Comparison of ENCODE assay signal across 8 mouse cellular contexts in the genomic region with DNA sequence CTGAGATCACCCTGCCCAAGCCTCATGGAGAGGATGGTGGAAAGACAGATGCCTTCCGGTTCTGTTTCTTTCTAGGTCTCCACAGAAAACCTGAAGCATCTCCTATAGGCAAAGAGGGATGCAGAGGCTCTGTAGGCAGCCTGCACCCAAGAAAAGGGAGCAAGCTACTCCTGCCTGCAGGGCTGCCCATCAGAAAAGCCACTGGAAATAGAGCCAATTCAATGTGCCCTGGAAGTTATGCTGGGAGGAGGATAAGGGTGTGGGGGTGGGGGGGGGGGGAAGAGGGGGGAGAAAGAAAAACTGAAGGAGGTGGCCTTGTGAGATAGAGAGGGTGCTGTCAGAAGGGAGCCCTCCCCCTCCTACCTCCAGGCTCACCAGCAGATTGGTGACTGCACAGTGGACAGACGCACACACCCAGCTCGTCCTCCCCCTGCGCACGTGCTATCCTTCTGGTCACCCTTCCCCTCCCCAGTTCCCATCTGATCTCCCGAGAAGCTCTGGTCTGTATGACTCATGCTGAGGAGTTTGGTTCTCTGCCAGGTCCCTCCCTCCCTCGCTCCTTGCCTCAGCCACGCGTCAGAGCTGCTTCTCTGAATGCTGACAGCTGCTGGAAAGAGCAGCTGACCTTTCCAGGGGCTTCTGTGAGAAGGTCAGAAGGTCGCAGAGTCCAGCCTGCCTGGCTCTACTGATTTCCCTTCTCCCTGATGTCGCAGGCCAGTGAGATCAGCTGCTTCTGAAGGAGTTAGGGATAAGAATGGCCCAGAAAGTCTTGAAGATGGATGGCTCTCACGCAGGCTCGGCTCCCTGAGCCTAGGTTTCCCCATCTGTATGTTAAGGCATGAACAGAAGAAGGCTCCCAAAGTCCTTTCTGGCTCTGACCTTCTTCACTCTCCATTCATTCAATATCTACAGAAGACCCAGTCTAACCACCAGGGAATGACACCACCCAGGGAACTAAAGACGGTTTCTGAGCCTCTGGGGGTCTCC. TPM values are rescaled to one million over a fixed set of nuclear protein-coding genes. Genes with fewer than 3 reads are reported as not detected.
DNase-seq lines count a peak whose midpoint lies in the region; ATAC-seq and TF ChIP-seq lines count a peak whose summit lies in the region.

No protein-coding gene starts in this region.

- peak overlapping the region; percentile 54 for H3K9ac ChIP-seq in MEL (ENCODE audit: control insufficient read depth, low read depth, low read length, poor library complexity, severe bottlenecking)
- no peak overlapping the region for H3K9ac ChIP-seq in liver, postnatal 0 days (replicated peaks)
- peak overlapping the region; percentile 43; the same call in 1 of the 2 replicates for H3K9ac ChIP-seq in neural tube, embryonic 13.5 days

- H3K79me2 ChIP-seq in MEL (ENCODE audit: control insufficient read depth, insufficient read depth, low read length, poor library complexity): no peaks in the 10 kb centered on the region

- no peaks in the 10 kb centered on the region for H3K9me3 ChIP-seq in MEL (replicated peaks; ENCODE audit: insufficient read depth, low read length)
- no peaks in the 10 kb centered on the region for H3K9me3 ChIP-seq in liver, postnatal 0 days (ENCODE audit: low read length)
- H3K9me3 ChIP-seq in neural tube, embryonic 13.5 days: no peaks in the 10 kb centered on the region

- TF ChIP-seq EP300 in MEL (IDR thresholded peaks at IDR 0.05; ENCODE audit: low read depth in 1 of 2, low read length in 2 of 2): peak in 1 of 2 experiments; percentile 41; a peak in 2 of 4 replicates
- no peak for TF ChIP-seq EP300 in liver, postnatal 0 days (IDR thresholded peaks at IDR 0.05; ENCODE audit: low read depth)

- TF ChIP-seq POLR2A in MEL (IDR thresholded peaks at IDR 0.05; ENCODE audit: control insufficient read depth in 1 of 2, insufficient read depth in 1 of 2, low read depth in 1 of 2, low read length in 2 of 2, poor library complexity in 1 of 2): 0 out of 4 replicates have a peak, but pooled peaks of 1 of the 2 experiments have one; percentile 19

- H3K4me3 ChIP-seq in MEL (ENCODE audit: control insufficient read depth in 1 of 2, insufficient read depth in 1 of 2, low read depth in 2 of 2, low read length in 2 of 2): peak overlapping the region in 1 of 2 experiments; percentile 25; a peak in 1 of 4 replicates
- H3K4me3 ChIP-seq in layer of hippocampus, adult 2 months: no peak overlapping the region
- H3K4me3 ChIP-seq in liver, postnatal 0 days (ENCODE audit: low read depth, low read length): no peak overlapping the region
- H3K4me3 ChIP-seq in neural tube, embryonic 13.5 days: no peak overlapping the region

- DNase-seq in MEL (ENCODE audit: low read depth, low spot score): peak; percentile 90
- DNase-seq in cerebellum, adult 9-10 months: peak; percentile 34
- peak; percentile 88 for DNase-seq in heart, postnatal 36 days
- peak; percentile 85 to 92 for DNase-seq in layer of hippocampus, adult 2 months (ENCODE audit: low spot score in 2 of 2)
- DNase-seq in liver, postnatal 0 days: peak; percentile 87
- peak; percentile 5 for DNase-seq in thymus, postnatal 14 days

- ATAC-seq in frontal cortex, adult (ENCODE audit: low TSS enrichment): peak; percentile 86
- ATAC-seq in liver, postnatal 0 days: peak; percentile 91
- ATAC-seq in neural tube, embryonic 13.5 days (ENCODE audit: low read depth): peak; percentile 78

- H3K36me3 ChIP-seq in MEL (ENCODE audit: control insufficient read depth in 1 of 2, insufficient read depth in 2 of 2, low read length in 2 of 2): peaks cover 0 to 4% of the 10 kb centered on the region in 2 experiments; a peak in 2 of 4 replicates
- H3K36me3 ChIP-seq in liver, postnatal 0 days (replicated peaks; ENCODE audit: insufficient read depth, low read length): no peaks in the 10 kb centered on the region
- no peaks in the 10 kb centered on the region for H3K36me3 ChIP-seq in neural tube, embryonic 13.5 days

- H3K27ac ChIP-seq in MEL (ENCODE audit: control insufficient read depth, low read depth, low read length): no peak overlapping the region
- H3K27ac ChIP-seq in layer of hippocampus, adult 2 months: peak overlapping the region; percentile 43; the same call in 1 of the 2 replicates
- peak overlapping the region; percentile 36; the same call in 1 of the 2 replicates for H3K27ac ChIP-seq in liver, postnatal 0 days (ENCODE audit: low read depth)
- peak overlapping the region; percentile 50 for H3K27ac ChIP-seq in neural tube, embryonic 13.5 days (replicated peaks)

- peaks cover 0 to 7% of the 10 kb centered on the region in 2 experiments; a peak in 2 of 4 replicates for H3K4me1 ChIP-seq in MEL (ENCODE audit: control insufficient read depth in 1 of 2, insufficient read depth in 2 of 2, low read length in 2 of 2)
- peaks cover 5% of the 10 kb centered on the region for H3K4me1 ChIP-seq in liver, postnatal 0 days (ENCODE audit: insufficient read depth)
- H3K4me1 ChIP-seq in neural tube, embryonic 13.5 days (replicated peaks): peaks cover 21% of the 10 kb centered on the region

- H3K27me3 ChIP-seq in MEL (ENCODE audit: control insufficient read depth in 1 of 2, insufficient read depth in 2 of 2, low read length in 2 of 2): no peaks in the 10 kb centered on the region
- H3K27me3 ChIP-seq in liver, postnatal 0 days (ENCODE audit: insufficient read depth, low read length): no peaks in the 10 kb centered on the region
- H3K27me3 ChIP-seq in neural tube, embryonic 13.5 days: no peaks in the 10 kb centered on the region; the same call in 1 of the 2 replicates

- no peak for TF ChIP-seq RAD21 in MEL (IDR thresholded peaks at IDR 0.05; ENCODE audit: low read depth, low read length)

- intact Hi-C loops in heart, postnatal 36 days (cut with DNase I): loop anchor here (5.0 kb wide), 1 partner anchor 49 kb away; no protein-coding TSS in a partner anchor

- WGBS in liver, postnatal 0 days (ENCODE audit: insufficient replicate concordance): 29% methylated on average over 14 of the region's 14 CpGs
- WGBS in neural tube, embryonic 13.5 days: 14% methylated on average over 14 of the region's 14 CpGs

- peak overlapping the region; percentile 35; the same call in 1 of the 2 replicates for H3K4me2 ChIP-seq in liver, postnatal 0 days (ENCODE audit: low read depth, low read length)
- peak overlapping the region; percentile 16; the same call in 1 of the 2 replicates for H3K4me2 ChIP-seq in neural tube, embryonic 13.5 days

- no peak for TF ChIP-seq CTCF in MEL (IDR thresholded peaks at IDR 0.05 in 2 of 3, conservative IDR thresholded peaks at IDR 0.05 in 1 of 3; ENCODE audit: control insufficient read depth in 1 of 3, insufficient read depth in 1 of 3, low read depth in 2 of 3, low read length in 3 of 3, poor library complexity in 1 of 3, severe bottlenecking in 1 of 3)
- no peak for TF ChIP-seq CTCF in layer of hippocampus, adult 2 months (conservative IDR thresholded peaks at IDR 0.05)
- no peak for TF ChIP-seq CTCF in liver, postnatal 0 days (IDR thresholded peaks at IDR 0.05; ENCODE audit: low read depth)

TF ChIP-seq in MEL, 35 proteins besides CTCF, POLR2A, EP300 and RAD21:
- peak; percentile 96 for TF ChIP-seq MAX (IDR thresholded peaks at IDR 0.05; ENCODE audit: low read length)
- TF ChIP-seq BHLHE40 (IDR thresholded peaks at IDR 0.05; ENCODE audit: borderline replicate concordance, low read depth, low read length): peak; percentile 97
- TF ChIP-seq ETS1 (IDR thresholded peaks at IDR 0.05; ENCODE audit: low read depth, low read length): peak; percentile 94
- TF ChIP-seq JUND (IDR thresholded peaks at IDR 0.05; ENCODE audit: low read depth, low read length): peak; percentile 88; the same call in 1 of the 2 replicates
- TF ChIP-seq SMC3 (IDR thresholded peaks at IDR 0.05; ENCODE audit: low read depth, low read length): no peak
- TF ChIP-seq MAZ (IDR thresholded peaks at IDR 0.05; ENCODE audit: low read depth, low read length): peak; percentile 80; the same call in 1 of the 2 replicates
- peak; percentile 63 for TF ChIP-seq USF1 (IDR thresholded peaks at IDR 0.05; ENCODE audit: low read depth, low read length)
- TF ChIP-seq E2F4 (IDR thresholded peaks at IDR 0.05; ENCODE audit: borderline replicate concordance, low read depth, low read length): no peak
- peak; percentile 60; the same call in 1 of the 2 replicates for TF ChIP-seq SIN3A (IDR thresholded peaks at IDR 0.05; ENCODE audit: low read length)
- 0 out of 2 replicates have a peak, but pooled peaks have one; percentile 14 for TF ChIP-seq HCFC1 (IDR thresholded peaks at IDR 0.05; ENCODE audit: low read depth, low read length)
- no peak for TF ChIP-seq MAFK (IDR thresholded peaks at IDR 0.05; ENCODE audit: borderline replicate concordance, low read depth, low read length)
- TF ChIP-seq TCF12 (IDR thresholded peaks at IDR 0.05; ENCODE audit: low read depth, low read length): 0 out of 2 replicates have a peak, but pooled peaks have one; percentile 42
- peak; percentile 26; the same call in 1 of the 2 replicates for TF ChIP-seq NRF1 (IDR thresholded peaks at IDR 0.05; ENCODE audit: insufficient read depth, low read depth, low read length, poor library complexity, severe bottlenecking)
- peak; percentile 84 for TF ChIP-seq MXI1 (IDR thresholded peaks at IDR 0.05; ENCODE audit: low read depth, low read length)
- TF ChIP-seq MYC (IDR thresholded peaks at IDR 0.05; ENCODE audit: low read depth, low read length): peak; percentile 94
- TF ChIP-seq CHD2 (IDR thresholded peaks at IDR 0.05; ENCODE audit: low read length): peak; percentile 53

RNA-seq across cellular contexts. Expression of a gene that starts 46.2 kb away (rescaled TPM):
- total RNA-seq in MEL (2012; rRNA removed): not detected in 2 replicates
- not detected for polyA plus RNA-seq in MEL (2012; ENCODE audit: insufficient read depth in 1 of 2, insufficient read length in 2 of 2, low read depth in 1 of 2, low replicate concordance in 2 of 2, missing spikeins in 1 of 2)
- total RNA-seq in heart, postnatal 36 days (2021): 1 to 10 TPM; 1.4 TPM
- under 1 TPM; 0.22 to 0.44 TPM for total RNA-seq in layer of hippocampus, adult 2 months (2021)
- 1.2 TPM in 2 replicates for polyA plus RNA-seq in liver, postnatal 0 days (2015; fragmentation: Nextera tagmentation; extraction: Ambion mirVana)
- polyA plus RNA-seq in neural tube, embryonic 13.5 days (2015; fragmentation: Nextera tagmentation; extraction: Ambion mirVana): 0.39 and 0.58 TPM in 2 replicates

Comparison
In these comparisons a context has a peak if more than half of its experiments do, and no peak if none do; other contexts are left out.
1. DNase-seq: peak in every context shown above with its lines; median percentile 90 in MEL; 88 in layer of hippocampus, adult 2 months; 88 in heart, postnatal 36 days; 87 in liver, postnatal 0 days; 34 in cerebellum, adult 9-10 months; 5 in thymus, postnatal 14 days.